Mouse (Mus musculus): ENCODE measurements around the gene Wnk1. TPM values are rescaled to one million over a fixed set of nuclear protein-coding genes. Genes with fewer than 3 reads are reported as not detected.

The Wnk1 gene
- polyA plus RNA-seq, 1 experiment: 5.5 TPM

- Histone ChIP-seq H3K27me3 (replicated peaks) (no peaks in the 10 kb centered on the region), H3K4me3 (replicated peaks) (no peak overlapping the region), H3K4me1 (peaks cover 36% of the 10 kb centered on the region), H3K9me3 (no peaks in the 10 kb centered on the region), H3K36me3 (replicated peaks; ENCODE audit: low read length) (peaks cover 14% of the 10 kb centered on the region)
- TF ChIP-seq FLI1 (IDR thresholded peaks at IDR 0.05; ENCODE audit: low read length) (no peak), GATA1 (IDR thresholded peaks at IDR 0.05; ENCODE audit: borderline replicate concordance, low read length) (no peak)
Observed at GRCm38 (mm10) chr6:120022042-120022441, 16.4 kb downstream of the Wnk1 start.

GRCm38 (mm10) chr6:120019697-120020096 lies 18.8 kb downstream of the Wnk1 start:
- H3K9me3 ChIP-seq: no peaks in the 10 kb centered on the region
- no peak overlapping the region for H3K4me3 ChIP-seq (replicated peaks)
- no peaks in the 10 kb centered on the region for H3K27me3 ChIP-seq (replicated peaks)
- TF ChIP-seq GATA1 (IDR thresholded peaks at IDR 0.05; ENCODE audit: borderline replicate concordance, low read length): no peak
- TF ChIP-seq FLI1 (IDR thresholded peaks at IDR 0.05; ENCODE audit: low read length): no peak
- H3K36me3 ChIP-seq (replicated peaks; ENCODE audit: low read length): peaks cover 6% of the 10 kb centered on the region
- peaks cover 21% of the 10 kb centered on the region for H3K4me1 ChIP-seq

GRCm38 (mm10) chr6:120013125-120013524 lies 25.3 kb downstream of the Wnk1 start:
- H3K4me1 ChIP-seq: peaks cover 23% of the 10 kb centered on the region; the same call in 1 of the 2 replicates
- H3K9me3 ChIP-seq: no peaks in the 10 kb centered on the region
- TF ChIP-seq GATA1 (IDR thresholded peaks at IDR 0.05; ENCODE audit: borderline replicate concordance, low read length): no peak
- TF ChIP-seq FLI1 (IDR thresholded peaks at IDR 0.05; ENCODE audit: low read length): no peak

DNA sequence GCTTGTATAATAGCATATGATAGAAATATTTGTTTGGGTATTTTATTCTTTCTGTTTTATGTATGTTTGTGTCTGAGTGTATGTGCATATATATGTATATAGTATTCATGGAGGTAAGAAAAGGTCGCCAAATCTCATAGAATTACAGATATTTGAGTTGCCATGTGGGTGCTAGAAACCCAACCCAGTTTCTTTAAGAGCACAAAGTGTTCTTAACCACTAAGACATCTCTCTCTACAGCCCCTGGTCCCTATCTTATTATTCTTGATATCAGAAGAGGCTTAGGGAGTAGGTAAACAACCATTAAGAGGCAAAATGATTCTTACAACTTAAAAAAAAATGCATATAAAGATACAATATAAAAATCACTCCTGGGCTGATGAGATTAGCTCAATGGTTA lies 27.0 kb downstream of the Wnk1 start:
- Histone ChIP-seq H3K9me3 (no peaks in the 10 kb centered on the region), H3K4me3 (replicated peaks) (no peak overlapping the region), H3K36me3 (replicated peaks; ENCODE audit: low read length) (no peaks in the 10 kb centered on the region), H3K4me1 (peaks cover 17% of the 10 kb centered on the region; the same call in 1 of the 2 replicates), H3K27me3 (replicated peaks) (no peaks in the 10 kb centered on the region)
- no peak for TF ChIP-seq GATA1 (IDR thresholded peaks at IDR 0.05; ENCODE audit: borderline replicate concordance, low read length)
- no peak for TF ChIP-seq FLI1 (IDR thresholded peaks at IDR 0.05; ENCODE audit: low read length)

More at GRCm38 (mm10) chr6:120013125-120013524, 25.3 kb downstream of the Wnk1 start:
- no peaks in the 10 kb centered on the region for H3K36me3 ChIP-seq (replicated peaks; ENCODE audit: low read length)
- no peak overlapping the region for H3K4me3 ChIP-seq (replicated peaks)
- H3K27me3 ChIP-seq (replicated peaks): no peaks in the 10 kb centered on the region

- Histone ChIP-seq H3K4me1 (peaks cover 17% of the 10 kb centered on the region; the same call in 1 of the 2 replicates), H3K9me3 (no peaks in the 10 kb centered on the region), H3K36me3 (replicated peaks; ENCODE audit: low read length) (no peaks in the 10 kb centered on the region), H3K27me3 (replicated peaks) (no peaks in the 10 kb centered on the region), H3K4me3 (replicated peaks) (no peak overlapping the region)
- TF ChIP-seq GATA1 (IDR thresholded peaks at IDR 0.05; ENCODE audit: borderline replicate concordance, low read length) (no peak), FLI1 (IDR thresholded peaks at IDR 0.05; ENCODE audit: low read length) (no peak)
Observed at GRCm38 (mm10) chr6:120011001-120011400, 27.5 kb downstream of the Wnk1 start.

DNA sequence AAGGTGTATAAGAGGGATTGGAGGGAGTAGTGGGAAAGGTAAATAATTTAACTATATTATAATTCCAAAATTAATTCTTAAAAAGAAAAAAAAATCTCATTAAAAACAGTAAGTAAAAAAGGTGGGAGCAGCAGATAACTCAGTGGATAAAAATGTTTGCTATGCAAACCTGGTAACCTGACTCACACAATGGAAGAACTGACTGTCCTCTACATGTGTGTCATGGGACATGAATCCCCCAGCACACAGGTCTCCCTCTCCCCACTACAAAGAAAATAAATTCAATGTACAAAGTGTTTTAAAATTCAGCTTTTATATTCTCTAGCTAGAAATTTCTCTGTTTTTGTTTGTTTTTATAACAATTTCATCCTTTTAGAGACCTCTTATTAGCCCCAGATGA lies 27.9 kb downstream of the Wnk1 start:
- Histone ChIP-seq H3K4me3 (replicated peaks) (no peak overlapping the region), H3K4me1 (peaks cover 17% of the 10 kb centered on the region; the same call in 1 of the 2 replicates), H3K36me3 (replicated peaks; ENCODE audit: low read length) (no peaks in the 10 kb centered on the region), H3K9me3 (no peaks in the 10 kb centered on the region), H3K27me3 (replicated peaks) (no peaks in the 10 kb centered on the region)
- no peak for TF ChIP-seq FLI1 (IDR thresholded peaks at IDR 0.05; ENCODE audit: low read length)
- no peak for TF ChIP-seq GATA1 (IDR thresholded peaks at IDR 0.05; ENCODE audit: borderline replicate concordance, low read length)

- Histone ChIP-seq H3K27me3 (replicated peaks) (no peaks in the 10 kb centered on the region), H3K4me1 (no peaks in the 10 kb centered on the region; the same call in 1 of the 2 replicates), H3K9me3 (no peaks in the 10 kb centered on the region), H3K4me3 (replicated peaks) (no peak overlapping the region), H3K36me3 (replicated peaks; ENCODE audit: low read length) (peaks cover 28% of the 10 kb centered on the region)
- no peak for TF ChIP-seq GATA1 (IDR thresholded peaks at IDR 0.05; ENCODE audit: borderline replicate concordance, low read length)
- no peak for TF ChIP-seq FLI1 (IDR thresholded peaks at IDR 0.05; ENCODE audit: low read length)
Observed at GRCm38 (mm10) chr6:120001718-120002117, 36.8 kb downstream of the Wnk1 start.

GRCm38 (mm10) chr6:119996480-119996879 lies 42.0 kb downstream of the Wnk1 start:
- Histone ChIP-seq H3K36me3 (replicated peaks; ENCODE audit: low read length) (peaks cover 38% of the 10 kb centered on the region), H3K4me1 (no peaks in the 10 kb centered on the region; the same call in 1 of the 2 replicates), H3K4me3 (replicated peaks) (no peak overlapping the region), H3K9me3 (no peaks in the 10 kb centered on the region), H3K27me3 (replicated peaks) (no peaks in the 10 kb centered on the region)
- TF ChIP-seq FLI1 (IDR thresholded peaks at IDR 0.05; ENCODE audit: low read length): no peak
- TF ChIP-seq GATA1 (IDR thresholded peaks at IDR 0.05; ENCODE audit: borderline replicate concordance, low read length): no peak

- Histone ChIP-seq H3K27me3 (replicated peaks) (no peaks in the 10 kb centered on the region), H3K4me3 (replicated peaks) (no peak overlapping the region), H3K9me3 (no peaks in the 10 kb centered on the region), H3K36me3 (replicated peaks; ENCODE audit: low read length) (peaks cover 98% of the 10 kb centered on the region), H3K4me1 (no peaks in the 10 kb centered on the region; the same call in 1 of the 2 replicates)
- TF ChIP-seq GATA1 (IDR thresholded peaks at IDR 0.05; ENCODE audit: borderline replicate concordance, low read length): no peak
- TF ChIP-seq FLI1 (IDR thresholded peaks at IDR 0.05; ENCODE audit: low read length): no peak
Observed at GRCm38 (mm10) chr6:119924235-119925005, 114.1 kb downstream of the Wnk1 start.

- Histone ChIP-seq H3K9me3 (no peaks in the 10 kb centered on the region), H3K27me3 (replicated peaks) (no peaks in the 10 kb centered on the region), H3K4me1 (peaks cover 15% of the 10 kb centered on the region), H3K4me3 (replicated peaks) (no peak overlapping the region), H3K36me3 (replicated peaks; ENCODE audit: low read length) (peaks cover 91% of the 10 kb centered on the region)
- TF ChIP-seq FLI1 (IDR thresholded peaks at IDR 0.05; ENCODE audit: low read length): no peak
- TF ChIP-seq GATA1 (IDR thresholded peaks at IDR 0.05; ENCODE audit: borderline replicate concordance, low read length): no peak
Observed at GRCm38 (mm10) chr6:119922544-119922943, 115.9 kb downstream of the Wnk1 start.
